Mouse (Mus musculus) urinary bladder, postnatal 10 days (tissue): ENCODE data around the gene Tac2.
A peak's percentile ranks its signal among the peaks of the same experiment; 100 is the strongest.

ENCODE experiments used
- DNase-seq: peaks from one replicate; pipeline ENCODE4 v3.0.0; 2022; ENCODE audit warnings: low spot score

Gene Tac2

GRCm38 (mm10) chr10:127724178-127724577, at the start of gene Tac2:
Gene Tac2 (plus strand): TSS chr10:127724478.
- no peak for DNase-seq

GRCm38 (mm10) chr10:127674794-127675522, 49.3 kb upstream of the Tac2 start:
- no peak for DNase-seq

GRCm38 (mm10) chr10:127675859-127676398, 48.3 kb upstream of the Tac2 start:
- no peak for DNase-seq

- DNase-seq = peak; percentile 78
Observed at GRCm38 (mm10) chr10:127676691-127677548, 47.4 kb upstream of the Tac2 start.

GRCm38 (mm10) chr10:127677591-127678336, 46.5 kb upstream of the Tac2 start:
- no peak for DNase-seq

GRCm38 (mm10) chr10:127679208-127679607, 45.1 kb upstream of the Tac2 start:
- no peak for DNase-seq

- DNase-seq = no peak
Observed at GRCm38 (mm10) chr10:127679881-127680280, 44.4 kb upstream of the Tac2 start.

GRCm38 (mm10) chr10:127682886-127683285, 41.4 kb upstream of the Tac2 start:
- DNase-seq = no peak

- DNase-seq = no peak
Observed at GRCm38 (mm10) chr10:127691053-127691452, 33.2 kb upstream of the Tac2 start.

- no peak for DNase-seq
Observed at GRCm38 (mm10) chr10:127694636-127695035, 29.6 kb upstream of the Tac2 start.

GRCm38 (mm10) chr10:127695775-127696174, 28.5 kb upstream of the Tac2 start:
- no peak for DNase-seq

GRCm38 (mm10) chr10:127698966-127699365, 25.3 kb upstream of the Tac2 start:
- DNase-seq = no peak

- DNase-seq = no peak
Observed at GRCm38 (mm10) chr10:127703299-127703698, 21.0 kb upstream of the Tac2 start.

- DNase-seq = no peak
Observed at GRCm38 (mm10) chr10:127704293-127704692, 20.0 kb upstream of the Tac2 start.

- DNase-seq = no peak
Observed at GRCm38 (mm10) chr10:127704766-127705220, 19.5 kb upstream of the Tac2 start, which contains the start of gene Myo1a. Gene Myo1a (plus strand): TSS chr10:127705170.

- no peak for DNase-seq
Observed at GRCm38 (mm10) chr10:127705783-127706182, 18.5 kb upstream of the Tac2 start.

GRCm38 (mm10) chr10:127707721-127708120, 16.6 kb upstream of the Tac2 start:
- DNase-seq = no peak

GRCm38 (mm10) chr10:127708850-127709370, 15.4 kb upstream of the Tac2 start:
- no peak for DNase-seq

GRCm38 (mm10) chr10:127710331-127710730, 13.9 kb upstream of the Tac2 start:
- DNase-seq = no peak

- DNase-seq = no peak
Observed at GRCm38 (mm10) chr10:127712736-127713135, 11.5 kb upstream of the Tac2 start.

GRCm38 (mm10) chr10:127721671-127722418, 2.4 kb upstream of the Tac2 start:
- DNase-seq = no peak
